Mouse (Mus musculus) thymus, postnatal 10 days (tissue): ENCODE data around the gene Prdx6b.

ENCODE experiments used
- DNase-seq, 2 experiments: peaks; one replicate each; pipeline ENCODE4 v3.0.0; 2021; ENCODE audit warnings: low spot score in 2 of 2

Gene Prdx6b

GRCm38 (mm10) chr2:80325779-80326178 lies 33.5 kb downstream of the Prdx6b start:
- DNase-seq: no peak

GRCm38 (mm10) chr2:80327272-80327671 lies 35.0 kb downstream of the Prdx6b start:
- no peak for DNase-seq

GRCm38 (mm10) chr2:80328961-80329653 lies 36.8 kb downstream of the Prdx6b start:
- no peak for DNase-seq

GRCm38 (mm10) chr2:80340537-80340936 lies 48.3 kb downstream of the Prdx6b start:
- no peak for DNase-seq
